Mouse (Mus musculus) CH12.LX (cell line): Measurements from ENCODE around the gene Olfr1280. TPM values are rescaled to one million over a fixed set of nuclear protein-coding genes. Genes with fewer than 3 reads are reported as not detected.
"Not testable (repeated sequence)": the region's sequence is repeated elsewhere in the genome, so short reads cannot be mapped to it uniquely, and the experiment has no call there.

Experiments
- DNase-seq: peaks from one replicate; pipeline ENCODE4 v3.0.0-alpha.2; 2013; ENCODE audit errors: extremely low read depth
- H3K27ac ChIP-seq: 2 replicates; pipeline ENCODE4 v1.5.1; 2012; ENCODE audit warnings: low read depth, mild to moderate bottlenecking, control low read depth, moderate library complexity; ENCODE audit not compliant: insufficient read depth
- H3K27me3 ChIP-seq: replicated peaks from 2 replicates; pipeline ENCODE3; 2012; ENCODE audit warnings: inconsistent platforms
- H3K36me3 ChIP-seq, 2 experiments: replicated peaks in 1 of 2; 2 replicates each; pipeline versions ENCODE3 to v1.6.1; 2012; ENCODE audit warnings: inconsistent platforms in 1 of 2, low read length in 1 of 2, mild to moderate bottlenecking in 1 of 2, mixed read lengths in 1 of 2, moderate library complexity in 1 of 2; ENCODE audit not compliant: control insufficient read depth in 1 of 2, insufficient read depth in 1 of 2
- H3K4me1 ChIP-seq, 2 experiments: 2 replicates each; pipeline ENCODE4 v1.6.1; 2012; ENCODE audit warnings: inconsistent platforms in 1 of 2, moderate library complexity in 1 of 2; ENCODE audit not compliant: insufficient read depth in 2 of 2, control insufficient read depth in 1 of 2
- H3K4me2 ChIP-seq: 2 replicates; pipeline ENCODE4 v1.6.1; 2012; ENCODE audit warnings: low read depth, mild to moderate bottlenecking, control low read depth; ENCODE audit not compliant: poor library complexity, insufficient read depth, severe bottlenecking
- H3K4me3 ChIP-seq, 3 experiments: fragments of 150-350 bp in 1 of 3; sonication (generic) in 1 of 3; replicated peaks in 1 of 3; 2 replicates each; pipeline versions ENCODE3 to v1.5.1; 2011 to 2012; ENCODE audit warnings: low read depth in 2 of 3, low read length in 2 of 3, mild to moderate bottlenecking in 2 of 3, moderate library complexity in 2 of 3, control low read depth in 1 of 3, improper control_type of control experiment in 1 of 3, inconsistent platforms in 1 of 3, mixed read lengths in 1 of 3; ENCODE audit not compliant: poor library complexity in 1 of 3
- H3K79me2 ChIP-seq: replicated peaks from 2 replicates; pipeline ENCODE4 v1.6.1; 2012; ENCODE audit warnings: mild to moderate bottlenecking, moderate library complexity; ENCODE audit not compliant: control insufficient read depth, poor library complexity, insufficient read depth, severe bottlenecking; ENCODE audit errors: extremely low read depth
- H3K9ac ChIP-seq: 2 replicates; pipeline ENCODE4 v1.6.1; 2012; ENCODE audit warnings: low read depth, mild to moderate bottlenecking, control low read depth, moderate library complexity; ENCODE audit not compliant: insufficient read depth
- H3K9me3 ChIP-seq: replicated peaks from 2 replicates; pipeline ENCODE3; 2012; ENCODE audit warnings: low read length, inconsistent platforms, mixed read lengths
- CTCF ChIP-seq, 2 experiments: IDR thresholded peaks in 1 of 2; conservative IDR thresholded peaks in 1 of 2; 2 replicates each; pipeline ENCODE4 v1.5.1; 2011 to 2012; ENCODE audit warnings: low read depth in 2 of 2, low read length in 2 of 2, improper control_type of control experiment in 1 of 2, inconsistent platforms in 1 of 2, mild to moderate bottlenecking in 1 of 2, moderate library complexity in 1 of 2
- E2F4 ChIP-seq: IDR thresholded peaks from 2 replicates; pipeline ENCODE4 v1.6.1; 2011; ENCODE audit warnings: low read depth, low read length, improper control_type of control experiment; ENCODE audit not compliant: insufficient replicate concordance
- HCFC1 ChIP-seq: IDR thresholded peaks from 2 replicates; pipeline ENCODE4 v1.6.1; 2012; ENCODE audit warnings: low read depth, mild to moderate bottlenecking, inconsistent platforms, low read length, improper control_type of control experiment
- IRF4 ChIP-seq: IDR thresholded peaks from 2 replicates; pipeline ENCODE4 v1.6.1; 2014; ENCODE audit warnings: low read depth, mild to moderate bottlenecking, inconsistent platforms, low read length, improper control_type of control experiment
- JUN ChIP-seq: IDR thresholded peaks from 2 replicates; pipeline ENCODE4 v1.6.1; 2011; ENCODE audit warnings: low read depth, mild to moderate bottlenecking, low read length, improper control_type of control experiment, moderate library complexity; ENCODE audit not compliant: insufficient read depth
- KAT2A ChIP-seq: IDR thresholded peaks from 2 replicates; pipeline ENCODE4 v1.6.1; 2012; ENCODE audit warnings: low read length, improper control_type of control experiment, inconsistent platforms; ENCODE audit not compliant: insufficient replicate concordance
- MAZ ChIP-seq: IDR thresholded peaks from 2 replicates; pipeline ENCODE4 v1.6.1; 2012; ENCODE audit warnings: low read depth, mild to moderate bottlenecking, inconsistent platforms, low read length, improper control_type of control experiment, moderate library complexity
- MXI1 ChIP-seq: IDR thresholded peaks from 2 replicates; pipeline ENCODE4 v1.6.1; 2011; ENCODE audit warnings: mild to moderate bottlenecking, low read depth, low read length, improper control_type of control experiment
- NRF1 ChIP-seq: IDR thresholded peaks from 2 replicates; pipeline ENCODE4 v1.6.1; 2014; ENCODE audit warnings: low read depth, mild to moderate bottlenecking, inconsistent platforms, low read length, improper control_type of control experiment, moderate library complexity
- PAX5 ChIP-seq: IDR thresholded peaks from 2 replicates; pipeline ENCODE4 v1.6.1; 2012; ENCODE audit warnings: low read length, inconsistent platforms, mixed read lengths
- POLR2AphosphoS2 ChIP-seq: IDR thresholded peaks from 2 replicates; pipeline ENCODE4 v1.6.1; 2011; ENCODE audit warnings: low read depth, low read length, improper control_type of control experiment
- SIN3A ChIP-seq: IDR thresholded peaks from 2 replicates; pipeline ENCODE4 v1.6.1; 2012; ENCODE audit warnings: low read length, improper control_type of control experiment, inconsistent platforms
- SMC3 ChIP-seq: IDR thresholded peaks from 2 replicates; pipeline ENCODE4 v1.6.1; 2011; ENCODE audit warnings: low read depth, low read length, improper control_type of control experiment
- TBP ChIP-seq: conservative IDR thresholded peaks from 2 replicates; pipeline ENCODE4 v1.6.1; 2011; ENCODE audit warnings: low read depth, low read length, improper control_type of control experiment
- TCF12 ChIP-seq: IDR thresholded peaks from 2 replicates; pipeline ENCODE4 v1.6.1; 2014; ENCODE audit warnings: low read depth, mild to moderate bottlenecking, inconsistent platforms, low read length, improper control_type of control experiment
- UBTF ChIP-seq: IDR thresholded peaks from 2 replicates; pipeline ENCODE4 v1.6.1; 2012; ENCODE audit warnings: low read depth, mild to moderate bottlenecking, inconsistent platforms, low read length, improper control_type of control experiment, moderate library complexity
- USF1 ChIP-seq: IDR thresholded peaks from 2 replicates; pipeline ENCODE4 v1.6.1; 2014; ENCODE audit warnings: low read depth, mild to moderate bottlenecking, inconsistent platforms, low read length, improper control_type of control experiment
- ZC3H11A ChIP-seq: IDR thresholded peaks from 2 replicates; pipeline ENCODE4 v1.6.1; 2012; ENCODE audit warnings: low read depth, mild to moderate bottlenecking, inconsistent platforms, low read length, improper control_type of control experiment
- ZMIZ1 ChIP-seq: IDR thresholded peaks from 2 replicates; pipeline ENCODE4 v1.6.1; 2012; ENCODE audit warnings: low read depth, mild to moderate bottlenecking, inconsistent platforms, low read length, improper control_type of control experiment
- dilution Hi-C: fragments of 300-500 bp; cut with MboI; formaldehyde crosslinking; loops from 2 replicates; pipeline ENCODE4 v1.14.3; 2020; ENCODE audit warnings: low sequenced_read_pairs; ENCODE audit not compliant: extremely low pct_unique_long_range_greater_than_20kb, extremely low pct_ligation_motif_present
- in situ Hi-C: fragments of 300-500 bp; cut with MboI; formaldehyde crosslinking; loops from 3 replicates; pipeline ENCODE4 v1.14.3; 2019; ENCODE audit warnings: low sequenced_read_pairs, low pct_ligation_motif_present, low pct_unique_long_range_greater_than_20kb, mixed read lengths
- polyA plus RNA-seq: library from polyadenylated mRNA; unstranded; fragments of >175 nt; gene quantifications from 2 replicates; pipeline ENCODE4 v1.2.1, GENCODE M21; 2012; ENCODE audit warnings: low read depth; ENCODE audit not compliant: insufficient read length
- total RNA-seq, 2 experiments: library from RNA; depleted of rRNA; stranded (reverse); fragments of 300-350 nt in 1 of 2; fragments of >200 nt in 1 of 2; gene quantifications; 2 replicates each; pipeline ENCODE4 v1.2.3; 2012 to 2014

Gene Olfr1280
- total and polyA plus RNA-seq, 3 experiments: not detected

- Histone ChIP-seq H3K36me3 (no peaks in the 10 kb centered on the region), H3K9ac (no peak within 1 kb of the TSS)
- DNase-seq: no peak
- TF ChIP-seq IRF4 (no peak), CTCF (conservative IDR thresholded peaks at IDR 0.05 in 1 of 2, IDR thresholded peaks at IDR 0.05 in 1 of 2; ENCODE audit: low read depth in 2 of 2, low read length in 2 of 2) (no peak), KAT2A (no peak), SIN3A (no peak), ZMIZ1 (no peak), HCFC1 (no peak), TBP (no peak), MAZ (no peak), ZC3H11A (no peak)
- TF ChIP-seq, all 38 proteins: peak for 0
- dilution Hi-C loops: no loop called here
- no peaks in the 10 kb centered on the region for H3K79me2 ChIP-seq
- H3K27me3 ChIP-seq: no peaks in the 10 kb centered on the region
- no peaks in the 10 kb centered on the region for H3K4me1 ChIP-seq
- no peak within 1 kb of the TSS for H3K27ac ChIP-seq
- no peak within 1 kb of the TSS for H3K4me3 ChIP-seq
- H3K9me3 ChIP-seq: peaks cover 15% of the 10 kb centered on the region
- in situ Hi-C loops: no loop called here
- no peak within 1 kb of the TSS for H3K4me2 ChIP-seq
These were observed 13.4 kb upstream of the Olfr1280 start, which contains the start of gene Olfr1279 for GRCm38 (mm10) chr2:111300374-111300773. Olfr1279 (plus strand) TSS chr2:111300635.

- H3K4me2 ChIP-seq: no peak within 1 kb of the TSS
- in situ Hi-C loops: no loop called here
- no peak within 1 kb of the TSS for H3K9ac ChIP-seq
- DNase-seq: no peak
- TF ChIP-seq E2F4: no peak
- TF ChIP-seq MXI1: no peak
- TF ChIP-seq SMC3: no peak
- no peak for TF ChIP-seq POLR2AphosphoS2
- no peak for TF ChIP-seq PAX5
- no peak for TF ChIP-seq NRF1
- no peak for TF ChIP-seq ZMIZ1
- no peak for TF ChIP-seq IRF4
- TF ChIP-seq USF1: no peak
- no peak for TF ChIP-seq TCF12
- TF ChIP-seq UBTF: no peak
- no peak for TF ChIP-seq JUN
- TF ChIP-seq, all 38 proteins: peak for 0
- H3K9me3 ChIP-seq: peaks cover 4% of the 10 kb centered on the region
- H3K36me3 ChIP-seq: no peaks in the 10 kb centered on the region
- dilution Hi-C loops: no loop called here
- H3K79me2 ChIP-seq: no peaks in the 10 kb centered on the region
- H3K4me1 ChIP-seq: no peaks in the 10 kb centered on the region
- no peaks in the 10 kb centered on the region for H3K27me3 ChIP-seq
- no peak within 1 kb of the TSS for H3K4me3 ChIP-seq
- no peak within 1 kb of the TSS for H3K27ac ChIP-seq
These were observed 12.4 kb downstream of the Olfr1280 start, which contains the start of gene Olfr1281 for GRCm38 (mm10) chr2:111326220-111326619. Olfr1281 (plus strand) TSS chr2:111326520.

- H3K4me1 ChIP-seq, H3K27ac ChIP-seq, H3K36me3 ChIP-seq, H3K4me3 ChIP-seq, dilution Hi-C loops, H3K79me2 ChIP-seq, H3K9me3 ChIP-seq, in situ Hi-C loops, DNase-seq, H3K4me2 ChIP-seq, H3K27me3 ChIP-seq, H3K9ac ChIP-seq: not testable (repeated sequence)
These were observed 19.9 kb downstream of the Olfr1280 start for GRCm38 (mm10) chr2:111333721-111334120.
